Mouse (Mus musculus) stomach, postnatal 0 days (tissue): ENCODE data around the gene Ulk4.

Experiments used
- CTCF ChIP-seq: IDR thresholded peaks from 2 replicates; pipeline ENCODE4 v1.5.1; 2016; ENCODE audit warnings: antibody characterized with exemption, low read depth, mild to moderate bottlenecking, moderate library complexity
- EP300 ChIP-seq: optimal IDR thresholded peaks from 2 replicates; pipeline ENCODE3; 2016; ENCODE audit warnings: antibody characterized with exemption

DNA sequence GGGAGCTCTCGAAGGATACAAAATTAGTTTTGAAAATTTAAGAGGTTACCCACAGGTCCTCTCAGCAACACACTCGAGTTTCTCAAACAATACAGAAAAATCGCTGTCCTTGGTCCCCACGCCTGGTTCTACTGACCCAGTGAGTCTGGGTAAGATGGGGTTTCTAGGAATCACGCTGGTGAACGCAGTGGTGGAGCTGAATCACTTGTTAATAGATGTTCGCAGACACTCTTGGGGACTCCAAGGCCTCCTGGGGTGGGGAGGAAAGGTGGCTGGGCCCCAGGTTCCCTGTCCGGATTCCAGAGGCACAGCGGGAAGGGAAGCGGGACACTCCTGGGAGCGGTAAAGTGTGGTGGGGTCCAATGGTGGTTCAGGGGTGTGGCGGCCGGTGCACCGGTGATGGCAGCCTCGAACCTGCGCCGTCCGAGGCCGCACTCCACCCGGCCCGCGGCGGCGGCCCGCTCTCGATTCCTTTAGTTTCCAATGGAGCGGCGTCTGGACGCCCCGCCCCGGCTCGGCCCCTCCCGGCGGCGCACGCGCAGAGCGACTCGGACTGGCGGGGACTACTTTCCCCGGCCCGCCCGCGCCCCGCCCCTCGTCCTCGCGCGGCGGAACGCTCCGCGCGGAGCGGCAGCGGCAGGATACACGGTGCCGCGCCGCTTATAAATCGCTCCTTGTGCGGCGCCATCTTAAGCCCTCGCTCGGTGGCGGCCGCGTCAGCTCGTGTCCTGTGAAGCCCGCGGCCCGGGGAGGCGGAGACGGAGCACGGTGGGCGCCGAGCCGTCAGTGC is 344.0 kb downstream of the Ulk4 start:
- TF ChIP-seq CTCF, result peak; percentile 14; the same call in 1 of the 2 replicates
- no peak for TF ChIP-seq EP300
